Mouse (Mus musculus) Muller cell, postnatal 12 days (primary cell): Measurements from ENCODE around the gene Rplp1.

Experiments
- DNase-seq: peaks from one replicate; pipeline ENCODE4 v3.0.0-alpha.2; 2015; ENCODE audit errors: inconsistent ontology term

The Rplp1 gene

GRCm38 (mm10) chr9:61877373-61878112 lies 36.8 kb downstream of the Rplp1 start:
- DNase-seq: no peak

DNA sequence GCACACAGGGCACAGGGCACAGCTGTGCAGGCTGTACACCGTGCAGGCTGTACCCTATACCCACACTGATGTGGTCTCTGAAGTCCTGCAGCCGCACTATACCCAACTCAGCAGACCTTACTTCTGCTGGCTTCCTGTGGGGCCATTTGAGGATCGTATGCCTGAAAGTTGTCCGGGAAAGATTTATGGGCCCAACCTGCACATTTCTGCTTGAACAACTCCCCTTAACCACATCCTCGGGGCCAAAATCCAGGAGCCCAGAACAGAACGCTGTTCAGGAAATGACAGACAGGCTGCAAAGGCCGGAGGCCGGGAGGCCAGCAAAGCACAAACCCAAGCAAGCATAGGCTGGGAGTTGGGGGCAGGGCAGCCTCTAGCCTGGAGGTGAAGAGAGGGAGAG lies 41.0 kb downstream of the Rplp1 start:
- DNase-seq: no peak

GRCm38 (mm10) chr9:61872246-61872941 lies 41.9 kb downstream of the Rplp1 start:
- DNase-seq: no peak

DNA sequence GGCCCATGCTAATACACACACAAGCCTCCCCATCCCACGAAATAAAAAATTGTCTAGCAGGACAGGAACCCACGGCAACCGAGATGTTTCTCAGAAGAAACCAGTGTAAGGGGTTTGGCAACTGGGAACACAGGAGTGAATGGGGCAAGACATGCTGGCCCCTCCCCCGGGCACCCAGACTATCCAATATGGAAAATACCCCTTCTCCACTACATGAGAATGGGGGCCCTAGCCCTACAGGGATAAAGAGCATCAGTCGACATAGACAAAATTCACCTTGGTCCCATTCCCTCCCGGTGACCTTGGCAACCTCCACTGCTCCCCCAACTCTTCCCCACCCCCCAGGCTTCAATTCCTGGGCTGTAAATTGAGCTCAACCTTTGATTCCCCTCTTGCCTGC lies 42.5 kb downstream of the Rplp1 start:
- DNase-seq: no peak

- DNase-seq: no peak
Observed at GRCm38 (mm10) chr9:61867659-61868058, 46.7 kb downstream of the Rplp1 start.
